In the genomic region with DNA sequence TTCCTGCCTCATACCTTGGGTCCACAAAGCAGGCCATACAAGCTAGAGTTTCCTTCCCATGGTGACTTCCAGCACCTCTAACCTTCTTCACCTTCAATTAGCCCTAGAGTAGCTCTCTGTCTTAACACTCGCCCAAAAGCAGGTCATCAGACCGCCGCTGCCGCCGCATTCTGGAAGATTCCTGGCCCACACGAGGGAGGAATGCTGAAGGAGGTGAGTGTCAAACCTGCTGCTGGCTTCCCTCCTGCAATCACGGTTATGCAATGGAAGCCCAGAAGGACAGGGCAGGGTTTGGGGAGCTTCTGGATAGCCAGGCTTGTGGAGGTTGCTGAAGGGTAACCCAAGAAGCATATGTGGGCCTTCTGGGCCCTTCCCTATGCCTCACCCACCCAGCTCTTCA, we compare ENCODE assay signal across 24 mouse cellular contexts. TPM values are rescaled to one million over a fixed set of nuclear protein-coding genes. Genes with fewer than 3 reads are reported as not detected.
DNase-seq lines count a peak whose midpoint lies in the region; ATAC-seq and TF ChIP-seq lines count a peak whose summit lies in the region.
"Had no signal": no experiment of that assay in that cellular context is flagged by ENCODE, and none has a peak within 500 bp of the region (broad histone marks: within the 10 kb centered on the region; RNA-seq: fewer than 3 reads in every experiment).

No protein-coding gene starts in this region.

- H3K4me2 ChIP-seq in kidney, postnatal 0 days (ENCODE audit: low read length) = no peak overlapping the region
- H3K4me2 ChIP-seq in kidney, embryonic 14.5 days (replicated peaks; ENCODE audit: low read depth, low read length) = no peak overlapping the region
- H3K4me2 ChIP-seq in lung, postnatal 0 days (replicated peaks; ENCODE audit: low read depth, low read length) = no peak overlapping the region
- H3K4me2 ChIP-seq: embryonic facial prominence, embryonic 15.5 days; heart, embryonic 11.5 days; hindbrain, embryonic 12.5 days had no signal

- H3K9ac ChIP-seq in kidney, postnatal 0 days (ENCODE audit: low read depth, low read length) = no peak overlapping the region
- no peak overlapping the region for H3K9ac ChIP-seq in kidney, embryonic 14.5 days (ENCODE audit: low read depth, low read length)
- no peak overlapping the region for H3K9ac ChIP-seq in lung, postnatal 0 days (replicated peaks; ENCODE audit: low read depth)
- H3K9ac ChIP-seq: embryonic facial prominence, embryonic 15.5 days; forebrain, postnatal 0 days; hindbrain, embryonic 12.5 days had no signal

- TF ChIP-seq EP300 in lung, postnatal 0 days (IDR thresholded peaks at IDR 0.05) = no peak

- no peaks in the 10 kb centered on the region for H3K4me1 ChIP-seq in kidney, postnatal 0 days (replicated peaks; ENCODE audit: insufficient read depth, low read length)
- H3K4me1 ChIP-seq in kidney, embryonic 14.5 days (ENCODE audit: control insufficient read depth, insufficient read depth, low read length) = no peaks in the 10 kb centered on the region
- no peaks in the 10 kb centered on the region for H3K4me1 ChIP-seq in lung, postnatal 0 days (ENCODE audit: insufficient read depth, low read depth, low read length)

- WGBS in kidney, postnatal 0 days = 57% methylated on average over 7 of the region's 7 CpGs
- WGBS in kidney, embryonic 14.5 days = 80% methylated on average over 7 of the region's 7 CpGs
- 74% methylated on average over 7 of the region's 7 CpGs for WGBS in lung, postnatal 0 days

- H3K4me3 ChIP-seq in kidney, postnatal 0 days (replicated peaks; ENCODE audit: low read depth, low read length) = no peak overlapping the region
- no peak overlapping the region for H3K4me3 ChIP-seq in kidney, embryonic 14.5 days (ENCODE audit: low read length)
- H3K4me3 ChIP-seq in lung, postnatal 0 days (ENCODE audit: low read depth, low read length) = no peak overlapping the region
- H3K4me3 ChIP-seq: embryonic facial prominence, embryonic 15.5 days; gastrocnemius, adult 2 months; hindbrain, embryonic 12.5 days had no signal

- DNase-seq in kidney, adult 18-20 months = peak; percentile 42
- no peak for DNase-seq in kidney, postnatal 10 days
- no peak for DNase-seq in kidney, postnatal 0 days (ENCODE audit: low spot score)
- peak; percentile 30 for DNase-seq in lung, postnatal 14 days
- no peak for DNase-seq in lung, postnatal 0 days (ENCODE audit: low spot score)
- DNase-seq in lung, postnatal 36 days = peak; percentile 47
- DNase-seq in layer of hippocampus, adult 9-11 months = no peak
- DNase-seq: adrenal gland, adult 2 months; adrenal gland, postnatal 14 days; cerebellum, adult 11-12 months; cerebellum, adult 8-10 months; cerebellum, postnatal 36 days; embryo, embryonic 11 days; forebrain, postnatal 0 days; gastrocnemius, adult 2 months; gastrocnemius, postnatal 14 days; heart, adult 11 months had no signal

- no peaks in the 10 kb centered on the region for H3K36me3 ChIP-seq in kidney, postnatal 0 days (ENCODE audit: insufficient read depth, low read length)
- no peaks in the 10 kb centered on the region for H3K36me3 ChIP-seq in kidney, embryonic 14.5 days (ENCODE audit: control insufficient read depth, insufficient read depth, low read length)
- no peaks in the 10 kb centered on the region for H3K36me3 ChIP-seq in lung, postnatal 0 days (ENCODE audit: insufficient read depth, low read length)
- H3K36me3 ChIP-seq: embryonic facial prominence, embryonic 15.5 days; hindbrain, embryonic 12.5 days had no signal

- no peak for ATAC-seq in kidney, postnatal 0 days (replicated peaks; ENCODE audit: low FRiP score, low read depth)
- ATAC-seq in kidney, embryonic 14.5 days (ENCODE audit: low FRiP score, low TSS enrichment) = no peak
- ATAC-seq in lung, postnatal 0 days = no peak
- ATAC-seq: CD4-positive, CD25-positive, alpha-beta regulatory T cell, adult 4 months; forebrain, embryonic 14.5 days; forebrain, postnatal 0 days had no signal

- H3K27me3 ChIP-seq in kidney, postnatal 0 days (ENCODE audit: insufficient read depth, low read length) = no peaks in the 10 kb centered on the region
- H3K27me3 ChIP-seq in kidney, embryonic 14.5 days (ENCODE audit: control insufficient read depth, insufficient read depth, low read length) = no peaks in the 10 kb centered on the region
- H3K27me3 ChIP-seq in lung, postnatal 0 days (replicated peaks; ENCODE audit: insufficient read depth, low read length) = no peaks in the 10 kb centered on the region
- H3K27me3 ChIP-seq: hindbrain, embryonic 12.5 days had no signal

- H3K9me3 ChIP-seq in kidney, postnatal 0 days (replicated peaks; ENCODE audit: low read length) = no peaks in the 10 kb centered on the region
- no peaks in the 10 kb centered on the region for H3K9me3 ChIP-seq in kidney, embryonic 14.5 days (ENCODE audit: control insufficient read depth, low read length)
- no peaks in the 10 kb centered on the region for H3K9me3 ChIP-seq in lung, postnatal 0 days (ENCODE audit: low read length)
- H3K9me3 ChIP-seq: embryonic facial prominence, embryonic 15.5 days; hindbrain, embryonic 12.5 days had no signal

- 0 out of 2 replicates have a peak overlapping the region, but pooled peaks have one; percentile 51 for H3K27ac ChIP-seq in kidney, postnatal 0 days
- H3K27ac ChIP-seq in kidney, embryonic 14.5 days (ENCODE audit: low read depth, low read length) = no peak overlapping the region
- no peak overlapping the region for H3K27ac ChIP-seq in lung, postnatal 0 days (ENCODE audit: low read length)
- H3K27ac ChIP-seq: embryonic facial prominence, embryonic 15.5 days; gastrocnemius, adult 2 months; hindbrain, embryonic 12.5 days had no signal

- no peak for TF ChIP-seq CTCF in kidney, postnatal 0 days (IDR thresholded peaks at IDR 0.05; ENCODE audit: low read depth)
- TF ChIP-seq CTCF in lung, postnatal 0 days (IDR thresholded peaks at IDR 0.05) = no peak

RNA-seq across cellular contexts. Expression of a gene that starts 8.5 kb away (rescaled TPM):
- polyA plus RNA-seq in kidney, postnatal 0 days (2015; fragmentation: Nextera tagmentation; extraction: Ambion mirVana) = 0.59 and 0.70 TPM in 2 replicates
- polyA plus RNA-seq in kidney, embryonic 14.5 days (2014; fragmentation: Nextera tagmentation; extraction: Ambion mirVana) = 0.97 and 1.1 TPM in 2 replicates
- polyA plus RNA-seq in lung, postnatal 0 days (2015; fragmentation: Nextera tagmentation; extraction: Ambion mirVana) = 0.36 and 0.45 TPM in 2 replicates
- polyA plus RNA-seq: CD4-positive, CD25-positive, alpha-beta regulatory T cell, adult 4 months; heart, postnatal 0 days had no signal

RNA-seq across cellular contexts. Expression of a gene that starts 45.0 kb away (rescaled TPM):
- polyA plus RNA-seq in kidney, postnatal 0 days (2015; fragmentation: Nextera tagmentation; extraction: Ambion mirVana) = 2.9 and 4.1 TPM in 2 replicates
- polyA plus RNA-seq in kidney, embryonic 14.5 days (2014; fragmentation: Nextera tagmentation; extraction: Ambion mirVana) = 6.3 and 6.9 TPM in 2 replicates
- 3.5 and 4.1 TPM in 2 replicates for polyA plus RNA-seq in lung, postnatal 0 days (2015; fragmentation: Nextera tagmentation; extraction: Ambion mirVana)

Comparison
In these comparisons a context has a peak if more than half of its experiments do, and no peak if none do; other contexts are left out.
1. DNase-seq: peak in kidney, adult 18-20 months (single experiment), lung, postnatal 14 days (single experiment) and lung, postnatal 36 days (single experiment); none in kidney, postnatal 10 days (single experiment), kidney, postnatal 0 days (single experiment), lung, postnatal 0 days (single experiment) and layer of hippocampus, adult 9-11 months (single experiment).